Mouse (Mus musculus) testis, adult 2 months (tissue): ENCODE measurements around the gene Ctnnd2. TPM values are rescaled to one million over a fixed set of nuclear protein-coding genes. Genes with fewer than 3 reads are reported as not detected.

Experiments
- H3K27ac ChIP-seq: fragments of 200-500 bp; 2 replicates; pipeline ENCODE4 v1.5.1; 2012; ENCODE audit warnings: low read depth, low read length; ENCODE audit not compliant: control insufficient read depth, insufficient read depth
- H3K27me3 ChIP-seq: fragments of 200-500 bp; 2 replicates; pipeline ENCODE4 v1.6.1; 2012; ENCODE audit warnings: mild to moderate bottlenecking, low read length, moderate library complexity; ENCODE audit not compliant: control insufficient read depth, insufficient read depth
- H3K36me3 ChIP-seq: fragments of 200-500 bp; 2 replicates; pipeline ENCODE4 v1.6.1; 2012; ENCODE audit warnings: mild to moderate bottlenecking, low read length; ENCODE audit not compliant: control insufficient read depth, insufficient read depth
- H3K4me1 ChIP-seq: fragments of 200-500 bp; 2 replicates; pipeline ENCODE4 v1.6.1; 2012; ENCODE audit warnings: low read length; ENCODE audit not compliant: control insufficient read depth, insufficient read depth
- H3K4me3 ChIP-seq: fragments of 200-500 bp; 2 replicates; pipeline ENCODE4 v1.5.1; 2012; ENCODE audit warnings: low read depth, mild to moderate bottlenecking, low read length, moderate library complexity, mixed read lengths; ENCODE audit not compliant: control insufficient read depth
- CTCF ChIP-seq: fragments of 200-500 bp; IDR thresholded peaks from 2 replicates; pipeline ENCODE4 v1.5.1; 2012; ENCODE audit warnings: low read depth, mild to moderate bottlenecking, inconsistent platforms, low read length, moderate library complexity; ENCODE audit not compliant: control insufficient read depth, insufficient read depth, insufficient replicate concordance
- POLR2A ChIP-seq: fragments of 200-500 bp; IDR thresholded peaks from 2 replicates; pipeline ENCODE4 v1.6.1; 2012; ENCODE audit warnings: low read depth, mild to moderate bottlenecking, inconsistent platforms, low read length, moderate library complexity; ENCODE audit not compliant: control insufficient read depth
- polyA plus RNA-seq: library from polyadenylated mRNA; depleted of rRNA; stranded (reverse); fragments of >200 nt; gene quantifications from 2 replicates; pipeline ENCODE4 v1.2.3, GENCODE M21; 2012

Gene Ctnnd2
- polyA plus RNA-seq, 1 experiment: 3.8 TPM

- H3K27me3 ChIP-seq: no peaks in the 10 kb centered on the region
- H3K4me1 ChIP-seq: no peaks in the 10 kb centered on the region
- H3K36me3 ChIP-seq: no peaks in the 10 kb centered on the region
- H3K4me3 ChIP-seq: no peak overlapping the region
- TF ChIP-seq CTCF (no peak), POLR2A (no peak)
- no peak overlapping the region for H3K27ac ChIP-seq
Measured at GRCm38 (mm10) chr15:30700762-30701161, 528.4 kb downstream of the Ctnnd2 start.

GRCm38 (mm10) chr15:30701592-30701991 is 529.2 kb downstream of the Ctnnd2 start:
- Histone ChIP-seq H3K4me1 (no peaks in the 10 kb centered on the region), H3K36me3 (no peaks in the 10 kb centered on the region), H3K27me3 (no peaks in the 10 kb centered on the region), H3K27ac (no peak overlapping the region), H3K4me3 (no peak overlapping the region)
- no peak for TF ChIP-seq POLR2A
- no peak for TF ChIP-seq CTCF

GRCm38 (mm10) chr15:30709026-30709753 is 536.8 kb downstream of the Ctnnd2 start:
- H3K36me3 ChIP-seq: no peaks in the 10 kb centered on the region
- no peak for TF ChIP-seq CTCF
- no peak for TF ChIP-seq POLR2A

GRCm38 (mm10) chr15:30709754-30710105 is 537.3 kb downstream of the Ctnnd2 start:
- no peak overlapping the region for H3K4me3 ChIP-seq
- H3K27me3 ChIP-seq: no peaks in the 10 kb centered on the region
- no peak overlapping the region for H3K27ac ChIP-seq
- no peaks in the 10 kb centered on the region for H3K36me3 ChIP-seq
- no peaks in the 10 kb centered on the region for H3K4me1 ChIP-seq
- TF ChIP-seq CTCF: no peak
- TF ChIP-seq POLR2A: no peak

More at GRCm38 (mm10) chr15:30709026-30709753, 536.8 kb downstream of the Ctnnd2 start:
- H3K4me1 ChIP-seq: no peaks in the 10 kb centered on the region
- H3K27ac ChIP-seq: no peak overlapping the region
- no peaks in the 10 kb centered on the region for H3K27me3 ChIP-seq
- no peak overlapping the region for H3K4me3 ChIP-seq

- H3K4me3 ChIP-seq: no peak overlapping the region
- TF ChIP-seq POLR2A (no peak), CTCF (no peak)
- H3K27ac ChIP-seq: no peak overlapping the region
- H3K4me1 ChIP-seq: no peaks in the 10 kb centered on the region
- H3K27me3 ChIP-seq: no peaks in the 10 kb centered on the region
- no peaks in the 10 kb centered on the region for H3K36me3 ChIP-seq
Measured at GRCm38 (mm10) chr15:30714823-30715222, 542.4 kb downstream of the Ctnnd2 start.

- Histone ChIP-seq H3K36me3 (no peaks in the 10 kb centered on the region), H3K27ac (no peak overlapping the region), H3K27me3 (no peaks in the 10 kb centered on the region), H3K4me1 (no peaks in the 10 kb centered on the region), H3K4me3 (no peak overlapping the region)
- TF ChIP-seq POLR2A: no peak
- TF ChIP-seq CTCF: no peak
Measured at GRCm38 (mm10) chr15:30718811-30719210, 546.4 kb downstream of the Ctnnd2 start.

GRCm38 (mm10) chr15:30719226-30719625 is 546.8 kb downstream of the Ctnnd2 start:
- H3K36me3 ChIP-seq: no peaks in the 10 kb centered on the region
- H3K27ac ChIP-seq: no peak overlapping the region
- H3K4me3 ChIP-seq: no peak overlapping the region
- no peaks in the 10 kb centered on the region for H3K27me3 ChIP-seq
- H3K4me1 ChIP-seq: no peaks in the 10 kb centered on the region
- TF ChIP-seq POLR2A (no peak), CTCF (no peak)
